Mouse (Mus musculus): ENCODE measurements around the gene Klhdc4. TPM values are rescaled to one million over a fixed set of nuclear protein-coding genes. Genes with fewer than 3 reads are reported as not detected.

Gene Klhdc4
- polyA plus RNA-seq, 1 experiment from 2014 or later, result 27.6 TPM

DNA sequence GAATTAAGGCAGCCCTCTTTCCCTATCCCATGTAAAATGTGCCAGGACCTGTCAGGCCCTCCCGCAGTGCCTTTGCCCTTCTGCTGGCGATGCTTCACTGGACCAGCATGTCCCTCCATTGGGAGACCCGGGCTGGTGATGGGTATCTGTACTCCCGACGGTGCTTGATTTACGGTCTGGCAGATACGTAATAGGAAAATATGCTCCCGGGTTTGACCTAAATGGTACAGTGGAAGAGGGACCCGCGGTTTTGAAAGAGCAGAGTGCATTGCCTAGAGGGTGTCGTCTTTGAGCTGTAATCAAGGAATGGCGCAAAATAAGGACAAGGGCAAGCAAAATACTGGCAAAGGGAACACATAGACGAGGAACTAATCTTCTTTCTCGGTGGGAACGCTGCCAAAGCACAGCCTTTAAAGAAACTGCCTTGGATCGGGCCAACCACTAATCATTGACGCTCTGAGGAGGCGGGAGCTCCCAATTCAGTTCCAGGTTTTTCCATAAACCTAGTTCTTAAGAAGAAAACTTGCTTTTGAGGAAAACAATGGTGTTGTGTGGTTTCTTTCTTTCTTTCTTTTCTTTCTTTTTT is 501 bp upstream of the Klhdc4 start:
- no peak overlapping the region for H3K27ac ChIP-seq
- WGBS (ENCODE audit: insufficient replicate concordance), result 19% methylated on average over 18 of the region's 18 CpGs
- no peaks in the 10 kb centered on the region for H3K9me3 ChIP-seq (replicated peaks)
- H3K4me3 ChIP-seq (replicated peaks), result peak overlapping the region; percentile 90
- H3K27me3 ChIP-seq, result peaks cover 2% of the 10 kb centered on the region; the same call in 1 of the 2 replicates
- H3K4me2 ChIP-seq, result peak overlapping the region; percentile 92
- H3K36me3 ChIP-seq, result no peaks in the 10 kb centered on the region
- ATAC-seq (ENCODE audit: low read depth), result peak; percentile 71
- H3K4me1 ChIP-seq (replicated peaks), result peaks cover 20% of the 10 kb centered on the region
- no peak for DNase-seq
- peak overlapping the region; percentile 82 for H3K9ac ChIP-seq

DNA sequence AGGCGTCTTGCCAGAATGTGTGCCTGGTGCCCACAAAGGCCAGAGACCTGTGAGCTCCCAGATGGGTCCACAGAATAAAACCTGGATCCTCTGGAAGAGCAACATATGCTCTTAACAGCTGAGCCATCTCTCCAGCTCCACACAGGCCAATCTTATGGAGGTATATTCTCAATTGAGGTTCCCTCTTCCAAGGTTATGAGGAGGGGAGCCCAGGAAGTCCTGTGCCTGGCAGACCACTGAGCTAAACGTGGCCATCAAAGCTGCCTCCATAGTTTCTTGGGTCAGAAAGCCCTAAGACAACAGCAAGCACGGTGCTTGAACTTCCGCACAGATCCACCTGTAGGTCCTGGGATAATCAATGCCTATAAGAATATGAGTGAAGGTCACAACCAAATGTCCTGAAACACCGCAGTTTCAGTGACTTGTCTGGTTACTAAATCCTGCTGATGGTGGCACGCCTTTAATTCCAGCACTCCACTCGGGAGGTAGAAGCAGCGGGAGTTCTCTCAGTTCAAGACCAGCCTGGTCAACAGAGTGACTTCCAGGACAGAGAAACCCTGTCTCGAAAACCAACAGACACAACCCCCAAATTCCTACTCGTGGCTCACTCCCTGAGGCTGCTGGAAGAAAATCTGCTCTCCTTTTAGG is 869 bp downstream of the Klhdc4 start:
- no peak for ATAC-seq (ENCODE audit: low read depth)
- Histone ChIP-seq H3K9ac (peak overlapping the region; percentile 82), H3K4me2 (peak overlapping the region; percentile 92), H3K9me3 (replicated peaks) (no peaks in the 10 kb centered on the region), H3K4me3 (replicated peaks) (peak overlapping the region; percentile 90), H3K36me3 (no peaks in the 10 kb centered on the region), H3K27me3 (peaks cover 2% of the 10 kb centered on the region; the same call in 1 of the 2 replicates), H3K4me1 (replicated peaks) (peaks cover 20% of the 10 kb centered on the region), H3K27ac (no peak overlapping the region)
- WGBS (ENCODE audit: insufficient replicate concordance), result 25% methylated on average over 10 of the region's 10 CpGs
- DNase-seq, result no peak

DNA sequence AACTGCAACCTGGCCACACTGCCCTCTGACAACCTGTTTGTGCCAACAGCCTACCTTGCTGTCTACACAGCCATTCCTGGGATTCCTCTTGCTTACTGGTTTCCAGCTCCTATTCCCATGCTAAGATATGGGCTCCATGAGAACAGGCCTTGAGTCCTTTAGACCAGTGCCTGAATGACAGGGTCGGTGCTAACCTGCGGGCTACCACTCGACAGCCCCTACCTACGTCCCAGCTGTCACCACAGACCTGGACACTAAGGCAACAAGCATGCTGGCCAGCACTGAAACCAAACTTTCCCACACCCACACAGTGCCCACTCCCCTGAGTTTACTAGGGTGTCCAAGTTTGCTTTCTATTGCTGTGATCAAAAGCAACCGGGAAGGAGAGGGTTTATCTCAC is 1.6 kb downstream of the Klhdc4 start:
- H3K27me3 ChIP-seq, result peaks cover 2% of the 10 kb centered on the region; the same call in 1 of the 2 replicates
- no peak overlapping the region for H3K27ac ChIP-seq
- peak overlapping the region; percentile 90; the same call in 1 of the 2 replicates for H3K4me3 ChIP-seq (replicated peaks)
- H3K9me3 ChIP-seq (replicated peaks), result no peaks in the 10 kb centered on the region
- ATAC-seq (ENCODE audit: low read depth) (no peak), DNase-seq (no peak)
- no peak overlapping the region for H3K9ac ChIP-seq
- H3K4me2 ChIP-seq, result peak overlapping the region; percentile 92
- H3K4me1 ChIP-seq (replicated peaks), result peaks cover 20% of the 10 kb centered on the region
- no peaks in the 10 kb centered on the region for H3K36me3 ChIP-seq
- 84% methylated on average over 5 of the region's 5 CpGs for WGBS (ENCODE audit: insufficient replicate concordance)

DNA sequence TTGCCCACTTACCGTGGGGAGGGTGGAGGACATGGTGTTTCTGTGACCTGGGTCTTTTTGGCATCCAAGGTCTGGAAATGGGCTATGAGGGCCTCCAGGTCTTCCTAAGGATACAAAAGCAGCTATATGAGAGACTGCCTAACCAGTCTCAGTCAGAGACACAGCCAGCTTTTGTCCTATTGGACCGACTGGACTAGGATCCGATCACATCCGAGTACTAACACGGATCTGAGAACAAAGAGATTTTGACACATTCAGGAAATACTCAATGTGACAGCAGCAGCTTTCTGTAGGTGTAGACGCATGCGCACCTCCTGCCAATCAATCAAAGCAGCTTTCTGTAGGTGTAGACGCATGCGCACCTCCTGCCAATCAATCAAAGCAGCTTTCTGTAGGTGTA is 7.6 kb downstream of the Klhdc4 start:
- Histone ChIP-seq H3K9me3 (replicated peaks) (no peaks in the 10 kb centered on the region), H3K9ac (no peak overlapping the region), H3K4me1 (replicated peaks) (no peaks in the 10 kb centered on the region), H3K27ac (no peak overlapping the region), H3K4me3 (replicated peaks) (no peak overlapping the region), H3K27me3 (no peaks in the 10 kb centered on the region), H3K4me2 (no peak overlapping the region), H3K36me3 (peaks cover 31% of the 10 kb centered on the region)
- WGBS (ENCODE audit: insufficient replicate concordance), result 88% methylated on average over 9 of the region's 9 CpGs
- DNase-seq, result no peak
- ATAC-seq (ENCODE audit: low read depth), result no peak

DNA sequence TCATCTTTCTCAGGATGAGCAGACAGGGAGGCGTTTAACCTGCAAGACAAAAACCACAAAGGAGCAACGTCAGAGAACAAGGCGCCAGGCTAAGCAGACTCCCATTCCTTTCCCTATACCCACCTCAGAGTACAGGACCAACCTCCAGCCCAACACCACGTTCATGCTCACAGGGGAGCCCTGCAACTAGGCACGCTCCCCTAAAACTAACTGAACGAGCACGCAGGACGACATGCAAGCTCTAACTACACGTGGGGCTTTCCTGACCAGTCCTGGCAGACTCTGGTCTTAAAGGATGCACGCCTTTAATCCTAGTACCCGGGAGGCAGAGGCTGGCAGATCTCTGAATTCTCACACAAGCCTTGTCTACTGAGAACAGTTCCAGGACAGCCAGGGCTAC is 8.0 kb downstream of the Klhdc4 start:
- 79% methylated on average over 11 of the region's 11 CpGs for WGBS (ENCODE audit: insufficient replicate concordance)
- H3K27ac ChIP-seq, result no peak overlapping the region
- DNase-seq, result no peak
- peaks cover 34% of the 10 kb centered on the region for H3K36me3 ChIP-seq
- H3K9me3 ChIP-seq (replicated peaks), result no peaks in the 10 kb centered on the region
- no peak for ATAC-seq (ENCODE audit: low read depth)
- no peaks in the 10 kb centered on the region for H3K4me1 ChIP-seq (replicated peaks)
- no peak overlapping the region for H3K9ac ChIP-seq
- no peaks in the 10 kb centered on the region for H3K27me3 ChIP-seq
- H3K4me2 ChIP-seq, result no peak overlapping the region
- H3K4me3 ChIP-seq (replicated peaks), result no peak overlapping the region

DNA sequence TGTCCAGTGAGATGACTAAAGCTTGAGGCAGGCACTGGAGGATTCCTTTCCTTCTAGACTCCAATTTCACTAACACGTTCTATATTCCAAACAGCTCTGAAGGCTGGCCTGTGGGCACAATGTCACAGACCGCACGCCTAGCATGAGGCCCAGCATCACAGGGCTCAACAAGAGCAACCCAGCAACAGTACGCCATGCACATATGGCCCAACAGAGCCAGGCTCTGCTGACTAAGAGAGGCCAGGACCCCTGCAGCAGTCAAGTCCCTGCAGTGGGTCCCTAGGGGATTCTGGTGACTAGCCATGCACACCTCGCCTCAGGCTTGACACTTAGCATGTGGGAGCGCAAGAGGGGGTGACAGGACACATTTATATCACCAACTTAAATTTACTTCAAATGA is 8.5 kb downstream of the Klhdc4 start:
- ATAC-seq (ENCODE audit: low read depth) (no peak), DNase-seq (no peak)
- Histone ChIP-seq H3K27ac (no peak overlapping the region), H3K27me3 (no peaks in the 10 kb centered on the region), H3K9ac (no peak overlapping the region), H3K4me2 (no peak overlapping the region), H3K9me3 (replicated peaks) (no peaks in the 10 kb centered on the region), H3K36me3 (peaks cover 37% of the 10 kb centered on the region), H3K4me1 (replicated peaks) (no peaks in the 10 kb centered on the region), H3K4me3 (replicated peaks) (no peak overlapping the region)
- WGBS (ENCODE audit: insufficient replicate concordance), result 85% methylated on average over 6 of the region's 6 CpGs

DNA sequence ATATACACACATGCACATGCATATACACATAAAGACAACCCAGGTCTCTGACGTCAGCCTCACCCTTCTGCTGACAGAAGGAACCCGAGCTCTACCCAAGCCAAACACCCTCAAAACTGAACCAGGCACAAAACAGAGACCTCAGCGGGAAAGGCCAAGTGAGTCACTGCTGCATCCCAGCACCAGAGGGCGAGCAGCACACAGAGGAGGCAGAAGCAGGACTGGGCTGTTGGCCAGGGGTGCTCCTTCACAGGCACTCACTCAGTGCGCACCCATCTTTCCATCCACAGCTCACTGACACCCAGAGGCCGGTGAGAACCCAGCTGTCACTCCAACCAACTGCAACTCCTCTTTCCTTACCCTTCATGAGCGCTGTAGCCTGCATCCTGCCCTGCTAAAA is 11.1 kb downstream of the Klhdc4 start:
- 75% methylated on average over 7 of the region's 7 CpGs for WGBS (ENCODE audit: insufficient replicate concordance)
- peaks cover 55% of the 10 kb centered on the region for H3K36me3 ChIP-seq
- no peak for ATAC-seq (ENCODE audit: low read depth)
- H3K4me2 ChIP-seq, result no peak overlapping the region
- no peaks in the 10 kb centered on the region for H3K9me3 ChIP-seq (replicated peaks)
- no peak overlapping the region for H3K9ac ChIP-seq
- no peak for DNase-seq
- no peaks in the 10 kb centered on the region for H3K27me3 ChIP-seq
- H3K4me3 ChIP-seq (replicated peaks), result no peak overlapping the region
- H3K27ac ChIP-seq, result no peak overlapping the region
- no peaks in the 10 kb centered on the region for H3K4me1 ChIP-seq (replicated peaks)

DNA sequence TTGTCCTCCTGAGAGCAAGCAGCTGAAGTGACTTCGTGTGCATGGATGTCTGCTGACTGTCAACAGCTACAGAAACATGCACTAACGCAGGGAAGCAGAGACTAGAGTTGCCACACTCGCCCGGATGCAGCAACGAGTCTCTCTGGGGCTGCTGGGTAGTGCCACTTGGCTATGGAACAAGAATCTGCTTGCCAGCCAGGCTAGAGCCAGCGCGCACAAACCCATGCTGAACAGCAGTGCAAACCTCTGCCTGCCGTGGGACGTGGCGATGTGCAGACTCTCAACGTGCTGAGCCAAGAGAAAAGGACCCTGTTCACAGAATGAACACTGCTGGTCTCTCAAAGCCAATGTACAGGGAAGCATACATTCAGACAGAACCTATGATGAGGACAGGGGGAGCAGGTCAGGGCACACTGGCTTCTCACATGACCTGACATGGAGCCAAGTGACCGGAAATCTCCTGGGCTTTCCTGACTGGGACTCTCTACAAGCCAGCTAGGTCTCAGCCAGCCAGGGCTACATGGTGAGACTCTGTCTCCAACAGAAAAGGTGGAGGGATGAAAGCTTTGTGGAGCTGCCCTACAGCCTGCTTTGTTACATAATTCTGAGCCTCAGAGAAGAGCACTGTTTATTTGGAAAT is 17.3 kb downstream of the Klhdc4 start:
- H3K4me1 ChIP-seq (replicated peaks), result no peaks in the 10 kb centered on the region

DNA sequence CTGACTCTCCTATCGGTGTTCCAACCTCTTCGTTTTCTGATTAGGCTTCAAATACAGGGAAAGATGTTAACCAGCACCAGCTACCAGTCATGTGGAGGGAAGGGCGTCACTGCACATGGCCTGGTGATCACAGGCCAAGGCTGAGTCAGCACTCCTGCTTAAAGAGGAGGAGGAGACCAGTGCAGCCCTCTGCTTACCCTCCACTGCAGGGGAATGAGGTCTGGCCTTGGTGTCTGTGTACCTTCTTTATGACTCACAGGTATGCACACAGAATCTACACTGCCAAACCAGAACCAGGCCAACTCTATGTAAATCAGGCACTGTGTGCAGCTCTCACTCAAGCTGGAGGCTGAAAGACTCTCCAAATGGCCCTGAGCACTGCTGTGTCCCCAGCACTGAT is 17.9 kb downstream of the Klhdc4 start:
- no peak for DNase-seq
- Histone ChIP-seq H3K4me3 (replicated peaks) (no peak overlapping the region), H3K4me2 (no peak overlapping the region), H3K9ac (no peak overlapping the region), H3K9me3 (replicated peaks) (no peaks in the 10 kb centered on the region), H3K4me1 (replicated peaks) (no peaks in the 10 kb centered on the region), H3K27me3 (no peaks in the 10 kb centered on the region), H3K36me3 (peaks cover 46% of the 10 kb centered on the region), H3K27ac (no peak overlapping the region)
- no peak for ATAC-seq (ENCODE audit: low read depth)
- WGBS (ENCODE audit: insufficient replicate concordance), result 87% methylated on average over 3 of the region's 3 CpGs

More for the DNA sequence above, 17.3 kb downstream of the Klhdc4 start:
- Histone ChIP-seq H3K36me3 (peaks cover 45% of the 10 kb centered on the region), H3K9ac (no peak overlapping the region), H3K27me3 (no peaks in the 10 kb centered on the region), H3K9me3 (replicated peaks) (no peaks in the 10 kb centered on the region), H3K4me3 (replicated peaks) (no peak overlapping the region), H3K27ac (no peak overlapping the region), H3K4me2 (no peak overlapping the region)
- DNase-seq, result no peak
- 81% methylated on average over 12 of the region's 12 CpGs for WGBS (ENCODE audit: insufficient replicate concordance)
- no peak for ATAC-seq (ENCODE audit: low read depth)

DNA sequence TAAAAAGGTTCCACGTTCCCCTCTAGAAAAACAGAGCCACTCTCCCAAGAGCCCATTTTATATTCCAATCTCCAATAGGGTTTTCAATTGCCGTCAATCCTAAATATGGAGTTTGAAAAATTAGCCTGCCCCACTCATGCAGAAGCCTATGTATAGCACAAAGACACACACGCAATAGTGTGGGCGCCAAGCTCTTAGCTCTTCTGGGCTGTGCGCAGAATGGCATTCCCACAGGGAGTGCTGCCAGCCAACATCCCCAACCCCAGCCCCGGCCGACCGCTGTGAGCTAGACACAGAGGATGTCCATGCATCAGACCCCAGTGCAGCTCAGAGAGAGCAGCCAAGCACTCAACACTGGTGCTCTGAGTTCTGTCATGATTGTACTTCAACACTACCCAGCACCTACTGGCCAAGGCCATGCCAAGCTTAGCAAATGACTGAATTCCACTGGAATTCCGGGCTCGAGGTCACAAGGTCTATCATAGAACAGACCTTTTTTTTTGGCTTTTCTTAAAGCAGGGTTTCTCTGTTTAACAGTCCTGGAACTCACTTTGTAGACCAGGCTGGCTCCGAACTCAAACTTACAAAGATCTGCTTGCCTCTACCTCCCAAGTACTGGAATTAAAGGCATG is 19.7 kb downstream of the Klhdc4 start:
- peaks cover 52% of the 10 kb centered on the region for H3K36me3 ChIP-seq
- no peaks in the 10 kb centered on the region for H3K9me3 ChIP-seq (replicated peaks)
- ATAC-seq (ENCODE audit: low read depth) (no peak), DNase-seq (no peak)
- WGBS (ENCODE audit: insufficient replicate concordance), result 84% methylated on average over 11 of the region's 11 CpGs
- no peak overlapping the region for H3K4me2 ChIP-seq
- no peak overlapping the region for H3K4me3 ChIP-seq (replicated peaks)
- no peak overlapping the region for H3K27ac ChIP-seq
- H3K9ac ChIP-seq, result no peak overlapping the region
- H3K4me1 ChIP-seq (replicated peaks), result no peaks in the 10 kb centered on the region
- H3K27me3 ChIP-seq, result no peaks in the 10 kb centered on the region

DNA sequence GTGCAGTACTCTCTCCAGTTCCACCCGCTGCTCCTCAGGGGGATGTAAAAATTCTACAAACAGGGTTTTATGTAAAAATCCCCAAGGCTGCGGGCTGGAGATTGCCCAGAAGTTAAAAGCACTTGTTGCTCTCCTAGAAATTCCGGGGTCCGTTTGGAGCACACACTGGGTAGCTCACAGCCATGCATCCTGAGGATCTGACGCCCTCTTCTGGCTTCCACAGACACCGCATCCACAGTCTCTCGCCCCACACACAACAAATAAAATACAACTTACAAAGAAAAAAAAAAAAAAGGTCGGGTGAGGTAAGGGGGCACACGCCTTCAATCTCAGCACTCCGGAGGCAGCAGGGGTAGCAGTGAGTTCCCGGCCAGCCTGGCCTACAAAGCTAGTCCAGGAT is 21.3 kb downstream of the Klhdc4 start:
- Histone ChIP-seq H3K4me3 (replicated peaks) (no peak overlapping the region), H3K36me3 (peaks cover 48% of the 10 kb centered on the region), H3K27ac (no peak overlapping the region), H3K4me1 (replicated peaks) (no peaks in the 10 kb centered on the region), H3K4me2 (no peak overlapping the region), H3K9ac (no peak overlapping the region), H3K27me3 (no peaks in the 10 kb centered on the region), H3K9me3 (replicated peaks) (no peaks in the 10 kb centered on the region)
- WGBS (ENCODE audit: insufficient replicate concordance), result 72% methylated on average over 11 of the region's 11 CpGs
- no peak for ATAC-seq (ENCODE audit: low read depth)
- no peak for DNase-seq

All from liver, embryonic 13.5 days (tissue).